Mouse (Mus musculus) embryonic facial prominence, embryonic 11.5 days (tissue): ENCODE measurements around the gene Gm9970. TPM values are rescaled to one million over a fixed set of nuclear protein-coding genes. Genes with fewer than 3 reads are reported as not detected.

Source experiments
- ATAC-seq: fragments of 200-750 bp; cut with Nextera tagmentation; replicated peaks from 2 replicates; pipeline ENCODE4 v1.8.0; 2017; ENCODE audit warnings: low read depth; ENCODE audit not compliant: insufficient number of reproducible peaks, low FRiP score, low TSS enrichment
- DNase-seq: peaks from one replicate; pipeline ENCODE4 v3.0.0-alpha.2; 2015; ENCODE audit warnings: low spot score
- H3K27ac ChIP-seq: fragments of 300-500 bp; sonication (generic); replicated peaks from 2 replicates; pipeline ENCODE4 v1.5.1; 2014; ENCODE audit warnings: mild to moderate bottlenecking, low read depth, low read length, control low read depth
- H3K27me3 ChIP-seq: fragments of 300-500 bp; sonication (generic); 2 replicates; pipeline ENCODE4 v1.6.1; 2014; ENCODE audit warnings: mild to moderate bottlenecking, low read length, moderate library complexity, mixed read lengths; ENCODE audit not compliant: control insufficient read depth, insufficient read depth
- H3K36me3 ChIP-seq: fragments of 300-500 bp; sonication (generic); replicated peaks from 2 replicates; pipeline ENCODE4 v1.6.1; 2014; ENCODE audit warnings: low read depth, mild to moderate bottlenecking, low read length, moderate library complexity, mixed read lengths; ENCODE audit not compliant: control insufficient read depth, insufficient read depth
- H3K4me1 ChIP-seq: fragments of 300-500 bp; sonication (generic); 2 replicates; pipeline ENCODE4 v1.6.1; 2014; ENCODE audit warnings: low read length, mixed read lengths; ENCODE audit not compliant: control insufficient read depth, insufficient read depth
- H3K4me2 ChIP-seq: fragments of 300-500 bp; sonication (generic); 2 replicates; pipeline ENCODE4 v1.6.1; 2014; ENCODE audit warnings: low read depth, mild to moderate bottlenecking, control low read depth, low read length, moderate library complexity
- H3K4me3 ChIP-seq: fragments of 300-500 bp; sonication (generic); 2 replicates; pipeline ENCODE4 v1.5.1; 2014; ENCODE audit warnings: low read depth, low read length, control low read depth
- H3K9ac ChIP-seq: fragments of 300-500 bp; sonication (generic); replicated peaks from 2 replicates; pipeline ENCODE4 v1.6.1; 2014; ENCODE audit warnings: mild to moderate bottlenecking, control low read depth, low read length
- H3K9me3 ChIP-seq: fragments of 300-500 bp; sonication (generic); replicated peaks from 2 replicates; pipeline ENCODE4 v1.6.1; 2016; ENCODE audit warnings: mild to moderate bottlenecking, low read length, inconsistent platforms, mixed read lengths; ENCODE audit not compliant: control insufficient read depth
- WGBS: fragments of 180-500 bp; shearing (Covaris S2); extraction: QIAGEN DNeasy Blood & Tissue Kit; methylation state at CpG from one replicate; pipeline ENCODE4 v1.1.7; 2014; 5-methylcytosine and 5-hydroxymethylcytosine counted together
- polyA plus RNA-seq: library from polyadenylated mRNA; unstranded; fragments of >200 nt; fragmentation: Nextera tagmentation; extraction: Ambion mirVana; gene quantifications from 2 replicates; pipeline ENCODE4 v1.2.1, GENCODE M21; 2014

Gm9970 gene
- polyA plus RNA-seq, 1 experiment from 2014 or later = 0.58 TPM

GRCm38 (mm10) chr5:31192045-31192938 is 48.7 kb downstream of the Gm9970 start:
- H3K4me2 ChIP-seq = peak overlapping the region; percentile 70
- H3K27me3 ChIP-seq = no peaks in the 10 kb centered on the region
- no peaks in the 10 kb centered on the region for H3K9me3 ChIP-seq
- H3K9ac ChIP-seq = peak overlapping the region; percentile 80
- peaks cover 13% of the 10 kb centered on the region for H3K36me3 ChIP-seq
- ATAC-seq (peak; percentile 51), DNase-seq (peak; percentile 62)
- H3K4me3 ChIP-seq = peak overlapping the region; percentile 75
- H3K4me1 ChIP-seq = 0 out of 2 replicates have a peak, but pooled peaks cover 2% of the 10 kb centered on the region
- peak overlapping the region; percentile 31 for H3K27ac ChIP-seq
- 14% methylated on average over 42 of the region's 42 CpGs for WGBS

Other genes starting within 250 kb of the Gm9970 start
- gene Atraid, start 192.9 kb downstream of the Gm9970 start, polyA plus RNA-seq = 88.2 and 105 TPM in 2 replicates
- 6.6 and 6.7 TPM in 2 replicates for gene Slc5a6, start 192.3 kb downstream of the Gm9970 start, polyA plus RNA-seq
- 21.3 and 23.5 TPM in 2 replicates for gene Cad, start 186.5 kb downstream of the Gm9970 start, polyA plus RNA-seq
- not detected in 2 replicates for gene Dnajc5g, start 134.9 kb downstream of the Gm9970 start, polyA plus RNA-seq
- 0.46 and 0.59 TPM in 2 replicates for gene Slc30a3, start 133.0 kb downstream of the Gm9970 start, polyA plus RNA-seq
- not detected in 2 replicates for gene Trim54, start 124.5 kb downstream of the Gm9970 start, polyA plus RNA-seq
- not detected in 2 replicates for gene Ucn, start 102.4 kb downstream of the Gm9970 start, polyA plus RNA-seq
- 50.5 and 50.8 TPM in 2 replicates for gene Mpv17, start 87.0 kb downstream of the Gm9970 start, polyA plus RNA-seq
- 1.2 and 1.3 TPM in 2 replicates for gene Gm29609, start 61.3 kb downstream of the Gm9970 start, polyA plus RNA-seq
- gene Gtf3c2, start 61.1 kb downstream of the Gm9970 start, polyA plus RNA-seq = 66.6 and 66.8 TPM in 2 replicates
- 150 and 158 TPM in 2 replicates for gene Snx17, start 48.0 kb downstream of the Gm9970 start, polyA plus RNA-seq
- 68.2 and 81.7 TPM in 2 replicates for gene Eif2b4, start 47.8 kb downstream of the Gm9970 start, polyA plus RNA-seq
- gene Zfp513, start 38.9 kb downstream of the Gm9970 start, polyA plus RNA-seq = 4.0 and 5.0 TPM in 2 replicates
- gene Ppm1g, start 20.5 kb downstream of the Gm9970 start, polyA plus RNA-seq = 142 and 147 TPM in 2 replicates
- gene Nrbp1, start 368 bp downstream of the Gm9970 start, polyA plus RNA-seq = 138 and 140 TPM in 2 replicates
- gene Krtcap3, start 10.5 kb upstream of the Gm9970 start, polyA plus RNA-seq = 12.4 and 14.6 TPM in 2 replicates
- gene Ift172, start 49.9 kb upstream of the Gm9970 start, polyA plus RNA-seq = 31.2 and 38.6 TPM in 2 replicates
- 58.2 and 67.5 TPM in 2 replicates for gene Fndc4, start 54.8 kb upstream of the Gm9970 start, polyA plus RNA-seq
- gene Gckr, start 56.2 kb upstream of the Gm9970 start, polyA plus RNA-seq = 0.48 and 0.49 TPM in 2 replicates
- gene Zfp512, start 211.2 kb upstream of the Gm9970 start, polyA plus RNA-seq = 60.0 and 63.7 TPM in 2 replicates
- not detected in 2 replicates for gene 4930548H24Rik, start 244.5 kb upstream of the Gm9970 start, polyA plus RNA-seq